Mouse (Mus musculus) kidney, adult 9 months (tissue): Measurements from ENCODE around the gene Ehd2.

Experiments
- DNase-seq: peaks from one replicate; pipeline ENCODE4 v3.0.0; 2022

Ehd2 gene

GRCm38 (mm10) chr7:15974712-15975111 lies 7.3 kb upstream of the Ehd2 start:
- peak; percentile 66 for DNase-seq

- DNase-seq, result no peak
These were observed 4.9 kb upstream of the Ehd2 start for GRCm38 (mm10) chr7:15972247-15972646.

GRCm38 (mm10) chr7:15969674-15970073 lies 2.3 kb upstream of the Ehd2 start:
- DNase-seq, result no peak

- no peak for DNase-seq
These were observed 955 bp upstream of the Ehd2 start for GRCm38 (mm10) chr7:15968322-15968721.

- DNase-seq, result no peak
These were observed 878 bp downstream of the Ehd2 start for GRCm38 (mm10) chr7:15966489-15966888.

- no peak for DNase-seq
These were observed 3.3 kb downstream of the Ehd2 start for GRCm38 (mm10) chr7:15963798-15964652.

GRCm38 (mm10) chr7:15962311-15963288 lies 4.8 kb downstream of the Ehd2 start:
- peak; percentile 86 for DNase-seq

- DNase-seq, result no peak
These were observed 5.6 kb downstream of the Ehd2 start for GRCm38 (mm10) chr7:15961798-15962197.

- DNase-seq, result no peak
These were observed 6.1 kb downstream of the Ehd2 start for GRCm38 (mm10) chr7:15961239-15961638.

GRCm38 (mm10) chr7:15960691-15961090 lies 6.7 kb downstream of the Ehd2 start:
- DNase-seq, result no peak

GRCm38 (mm10) chr7:15956143-15956542 lies 11.2 kb downstream of the Ehd2 start:
- no peak for DNase-seq

GRCm38 (mm10) chr7:15955509-15955908 lies 11.9 kb downstream of the Ehd2 start:
- DNase-seq, result no peak

- DNase-seq, result peak; percentile 55
These were observed 12.4 kb downstream of the Ehd2 start for GRCm38 (mm10) chr7:15954978-15955443.

GRCm38 (mm10) chr7:15954436-15954835 lies 12.9 kb downstream of the Ehd2 start:
- DNase-seq, result no peak

GRCm38 (mm10) chr7:15953307-15954074 lies 13.9 kb downstream of the Ehd2 start:
- DNase-seq, result no peak

- DNase-seq, result no peak
These were observed 15.0 kb downstream of the Ehd2 start for GRCm38 (mm10) chr7:15952416-15952815.

GRCm38 (mm10) chr7:15950008-15950407 lies 17.4 kb downstream of the Ehd2 start:
- DNase-seq, result no peak

- DNase-seq, result no peak
These were observed 18.1 kb downstream of the Ehd2 start for GRCm38 (mm10) chr7:15949216-15949790.

- DNase-seq, result peak; percentile 83
These were observed 18.9 kb downstream of the Ehd2 start for GRCm38 (mm10) chr7:15948381-15948941.

GRCm38 (mm10) chr7:15947653-15948260 lies 19.6 kb downstream of the Ehd2 start:
- no peak for DNase-seq
